Mouse (Mus musculus): ENCODE data around the gene Prex1. TPM values are rescaled to one million over a fixed set of nuclear protein-coding genes. Genes with fewer than 3 reads are reported as not detected.
"Not testable (repeated sequence)": the region's sequence is repeated elsewhere in the genome, so short reads cannot be mapped to it uniquely, and the experiment has no call there.

Prex1 gene
- polyA plus RNA-seq, 1 experiment from 2014 or later = 12.4 TPM

GRCm38 (mm10) chr2:166735469-166736001 is 21.9 kb upstream of the Prex1 start:
- no peak overlapping the region for H3K27ac ChIP-seq
- H3K36me3 ChIP-seq = no peaks in the 10 kb centered on the region
- 27% methylated on average over 15 of the region's 15 CpGs for WGBS
- peak overlapping the region; percentile 37 for H3K4me2 ChIP-seq
- no peak for ATAC-seq (ENCODE audit: insufficient read depth, low FRiP score, low read depth)
- H3K9ac ChIP-seq = no peak overlapping the region
- H3K4me1 ChIP-seq = no peaks in the 10 kb centered on the region; the same call in 1 of the 2 replicates
- no peak overlapping the region for H3K4me3 ChIP-seq (replicated peaks)
- H3K27me3 ChIP-seq (replicated peaks) = no peaks in the 10 kb centered on the region
- no peaks in the 10 kb centered on the region for H3K9me3 ChIP-seq

DNA sequence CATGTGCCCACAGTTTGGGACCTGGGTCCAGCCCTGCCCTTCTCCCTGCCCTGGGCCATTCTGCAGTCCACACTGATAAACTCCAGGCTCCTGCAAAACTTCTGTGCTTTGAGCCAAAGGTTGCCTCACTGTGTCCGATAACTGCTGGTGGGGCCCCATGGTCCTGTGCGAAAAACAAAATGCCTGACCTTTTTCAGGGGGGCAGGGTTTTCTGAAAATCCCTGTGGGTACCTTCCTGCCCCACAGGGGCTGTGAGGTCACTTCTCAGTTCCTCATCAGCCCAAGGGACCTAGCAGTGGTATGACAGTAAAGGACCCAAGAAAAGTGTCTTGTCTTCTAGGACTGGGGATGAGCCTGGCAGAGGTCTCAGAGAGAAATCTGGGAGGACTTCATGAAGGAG is 19.2 kb upstream of the Prex1 start:
- H3K9me3 ChIP-seq = no peaks in the 10 kb centered on the region
- H3K4me1 ChIP-seq = peaks cover 9% of the 10 kb centered on the region
- H3K27ac ChIP-seq = no peak overlapping the region
- H3K27me3 ChIP-seq (replicated peaks) = no peaks in the 10 kb centered on the region
- H3K36me3 ChIP-seq = no peaks in the 10 kb centered on the region
- H3K4me2 ChIP-seq = no peak overlapping the region
- no peak overlapping the region for H3K9ac ChIP-seq
- WGBS = 78% methylated on average over 2 of the region's 2 CpGs
- H3K4me3 ChIP-seq (replicated peaks) = no peak overlapping the region
- ATAC-seq (ENCODE audit: insufficient read depth, low FRiP score, low read depth) = no peak

DNA sequence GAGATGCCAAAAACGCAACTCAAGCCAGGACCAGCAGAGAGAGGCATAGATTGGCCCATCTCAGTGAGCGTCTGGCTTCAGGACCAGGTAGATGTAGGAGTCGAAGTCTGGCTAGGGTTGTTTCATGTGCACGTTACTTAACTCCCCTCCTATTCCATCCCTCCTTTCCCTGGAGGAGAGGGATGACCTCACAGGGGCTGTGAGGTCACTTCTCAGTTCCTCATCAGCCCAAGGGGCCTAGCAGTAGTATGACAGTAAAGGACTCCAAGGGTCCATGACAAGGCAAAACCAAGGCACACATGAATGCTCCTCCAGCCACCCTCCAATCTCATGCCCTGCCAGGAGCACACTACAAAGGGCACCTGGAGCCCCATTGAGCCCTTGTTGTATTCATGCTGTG is 18.5 kb upstream of the Prex1 start:
- Histone ChIP-seq H3K4me2 (no peak overlapping the region), H3K9ac (no peak overlapping the region), H3K4me3 (replicated peaks) (no peak overlapping the region), H3K9me3 (no peaks in the 10 kb centered on the region), H3K36me3 (no peaks in the 10 kb centered on the region), H3K27ac (no peak overlapping the region), H3K4me1 (peaks cover 9% of the 10 kb centered on the region), H3K27me3 (replicated peaks) (no peaks in the 10 kb centered on the region)
- 91% methylated on average over 4 of the region's 4 CpGs for WGBS
- ATAC-seq (ENCODE audit: insufficient read depth, low FRiP score, low read depth) = no peak

- H3K4me2 ChIP-seq; H3K27ac ChIP-seq; H3K9ac ChIP-seq; ATAC-seq (ENCODE audit: insufficient read depth, low FRiP score, low read depth); H3K36me3 ChIP-seq; H3K4me1 ChIP-seq; H3K27me3 ChIP-seq (replicated peaks); H3K9me3 ChIP-seq; H3K4me3 ChIP-seq (replicated peaks): not testable (repeated sequence)
- WGBS = 62% methylated on average over 1 of the region's 1 CpGs
Observed at GRCm38 (mm10) chr2:166731102-166731883, 17.7 kb upstream of the Prex1 start.

DNA sequence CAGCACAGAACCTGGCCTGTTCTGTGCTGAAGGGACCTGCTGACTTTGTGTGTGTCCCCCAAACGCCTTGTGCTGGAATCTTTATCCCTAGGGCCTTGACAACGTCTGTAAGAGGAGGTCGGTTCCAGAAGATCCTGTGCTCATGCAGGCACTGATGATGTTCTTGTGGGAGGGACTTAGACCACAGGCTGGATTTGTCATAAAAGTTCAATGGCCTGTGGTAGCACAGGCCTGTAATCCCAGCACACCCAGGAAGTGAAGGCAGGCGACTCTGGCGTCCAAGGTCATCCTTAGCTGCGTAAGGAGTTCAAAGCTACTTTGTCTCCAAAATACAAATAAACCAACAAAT is 16.9 kb upstream of the Prex1 start:
- Histone ChIP-seq H3K27me3 (replicated peaks) (no peaks in the 10 kb centered on the region), H3K27ac (peak overlapping the region; percentile 65), H3K9ac (no peak overlapping the region), H3K9me3 (no peaks in the 10 kb centered on the region), H3K4me3 (replicated peaks) (no peak overlapping the region), H3K4me1 (peaks cover 9% of the 10 kb centered on the region), H3K36me3 (no peaks in the 10 kb centered on the region), H3K4me2 (no peak overlapping the region)
- WGBS = 64% methylated on average over 6 of the region's 6 CpGs
- no peak for ATAC-seq (ENCODE audit: insufficient read depth, low FRiP score, low read depth)

DNA sequence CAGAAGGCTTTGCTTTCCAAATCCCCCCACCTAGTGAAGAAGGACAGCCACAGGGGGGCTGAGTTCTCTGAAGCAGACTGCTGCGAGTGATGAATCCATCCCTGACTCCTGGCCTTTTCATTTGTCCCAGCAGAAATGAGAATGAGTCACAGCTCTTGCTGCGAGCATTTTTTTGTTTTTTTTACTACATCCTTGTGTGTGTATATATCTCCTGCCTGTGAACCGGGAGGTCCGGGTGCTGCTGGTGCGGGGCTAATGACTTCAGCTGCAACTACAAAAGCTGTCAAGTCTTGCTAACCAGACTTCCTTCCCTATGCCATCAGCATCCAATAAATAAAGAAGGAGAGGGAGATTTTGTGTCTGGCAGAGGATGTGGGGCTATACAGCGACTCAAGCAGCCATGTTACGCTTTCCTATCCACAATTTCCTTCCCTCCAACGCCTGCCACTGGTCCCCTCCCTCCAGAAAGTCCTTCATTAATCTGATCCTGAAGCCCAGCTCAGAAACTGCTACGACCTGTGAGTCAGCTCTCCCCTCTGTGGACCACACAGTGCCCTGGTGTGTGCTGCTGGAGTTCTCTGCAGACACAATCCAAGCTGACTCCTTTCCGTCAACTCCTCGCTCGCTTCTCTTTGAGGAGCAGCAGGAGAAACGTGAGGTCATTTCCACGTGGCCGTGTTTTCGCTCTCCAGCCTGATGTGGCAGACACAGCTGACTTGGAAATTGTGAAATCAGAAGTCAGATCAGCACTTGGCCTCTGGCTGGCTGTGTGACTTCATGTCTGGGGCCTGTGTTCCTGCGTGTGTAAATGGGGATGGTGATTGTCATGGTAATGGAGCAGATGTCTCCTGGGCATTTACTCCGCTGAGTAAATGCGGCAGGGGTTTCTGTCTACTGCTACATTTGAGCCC is 16.3 kb upstream of the Prex1 start:
- H3K27ac ChIP-seq = peak overlapping the region; percentile 65
- H3K27me3 ChIP-seq (replicated peaks) = no peaks in the 10 kb centered on the region
- WGBS = 25% methylated on average over 19 of the region's 19 CpGs
- peak overlapping the region; percentile 5; the same call in 1 of the 2 replicates for H3K4me2 ChIP-seq
- H3K9ac ChIP-seq = no peak overlapping the region
- H3K9me3 ChIP-seq = no peaks in the 10 kb centered on the region
- ATAC-seq (ENCODE audit: insufficient read depth, low FRiP score, low read depth) = peak; percentile 49; the same call in 1 of the 2 replicates
- H3K4me1 ChIP-seq = peaks cover 9% of the 10 kb centered on the region
- no peak overlapping the region for H3K4me3 ChIP-seq (replicated peaks)
- H3K36me3 ChIP-seq = no peaks in the 10 kb centered on the region

- no peak for ATAC-seq (ENCODE audit: insufficient read depth, low FRiP score, low read depth)
- H3K4me3 ChIP-seq (replicated peaks) = no peak overlapping the region
- peaks cover 9% of the 10 kb centered on the region for H3K4me1 ChIP-seq
- no peak overlapping the region for H3K27ac ChIP-seq
- no peak overlapping the region for H3K9ac ChIP-seq
- no peaks in the 10 kb centered on the region for H3K27me3 ChIP-seq (replicated peaks)
- H3K4me2 ChIP-seq = no peak overlapping the region
- WGBS = 52% methylated on average over 3 of the region's 3 CpGs
- no peaks in the 10 kb centered on the region for H3K36me3 ChIP-seq
- H3K9me3 ChIP-seq = no peaks in the 10 kb centered on the region
Observed at GRCm38 (mm10) chr2:166729045-166729444, 15.4 kb upstream of the Prex1 start.

GRCm38 (mm10) chr2:166728261-166728680 is 14.6 kb upstream of the Prex1 start:
- ATAC-seq (ENCODE audit: insufficient read depth, low FRiP score, low read depth) = no peak
- Histone ChIP-seq H3K4me2 (no peak overlapping the region), H3K27me3 (replicated peaks) (no peaks in the 10 kb centered on the region), H3K9ac (no peak overlapping the region), H3K9me3 (no peaks in the 10 kb centered on the region), H3K4me3 (replicated peaks) (no peak overlapping the region), H3K4me1 (peaks cover 9% of the 10 kb centered on the region), H3K27ac (no peak overlapping the region), H3K36me3 (no peaks in the 10 kb centered on the region)
- 56% methylated on average over 3 of the region's 3 CpGs for WGBS

DNA sequence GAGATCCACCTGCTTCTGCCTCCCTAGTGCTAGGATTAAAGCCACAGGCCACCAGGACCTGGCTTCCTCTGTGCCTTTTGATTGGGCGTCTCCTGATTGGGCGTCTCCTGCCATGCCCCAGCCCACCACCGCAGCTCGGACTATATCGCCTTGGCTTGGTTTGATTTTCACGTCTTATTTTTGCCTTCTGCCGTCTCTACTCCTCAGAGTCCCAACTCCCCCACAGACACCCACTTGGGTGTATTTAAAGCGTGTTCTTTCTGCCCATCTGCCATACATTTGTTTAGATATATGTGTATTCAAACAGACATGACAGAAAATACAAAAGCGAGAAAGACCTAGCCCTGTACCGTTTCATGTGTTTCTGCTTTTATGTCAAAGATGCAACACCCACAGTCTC is 14.2 kb upstream of the Prex1 start:
- Histone ChIP-seq H3K4me3 (replicated peaks) (no peak overlapping the region), H3K36me3 (no peaks in the 10 kb centered on the region), H3K4me1 (peaks cover 9% of the 10 kb centered on the region), H3K9ac (no peak overlapping the region), H3K9me3 (no peaks in the 10 kb centered on the region), H3K27me3 (replicated peaks) (no peaks in the 10 kb centered on the region), H3K4me2 (no peak overlapping the region), H3K27ac (no peak overlapping the region)
- 78% methylated on average over 10 of the region's 10 CpGs for WGBS
- no peak for ATAC-seq (ENCODE audit: insufficient read depth, low FRiP score, low read depth)

DNA sequence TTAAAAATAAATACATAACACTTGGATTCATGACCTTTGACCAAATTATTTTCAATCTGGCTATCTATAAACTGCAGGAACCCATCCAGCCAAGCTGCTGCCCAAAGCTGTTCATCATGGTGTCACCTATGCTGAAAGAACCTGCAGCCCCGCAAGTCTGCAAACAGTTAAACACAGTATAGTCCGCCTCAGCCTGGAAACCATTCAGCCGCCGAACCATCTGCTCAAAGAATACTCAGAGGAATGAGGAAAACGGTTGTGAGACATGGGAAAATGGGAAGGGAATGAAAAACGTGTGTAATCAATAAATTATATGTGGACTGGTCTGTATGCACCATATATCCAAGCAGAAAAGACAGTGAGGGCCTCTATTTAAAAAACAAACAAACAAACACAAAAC is 13.3 kb upstream of the Prex1 start:
- 32% methylated on average over 6 of the region's 6 CpGs for WGBS
- peaks cover 9% of the 10 kb centered on the region for H3K4me1 ChIP-seq
- H3K9me3 ChIP-seq = no peaks in the 10 kb centered on the region
- no peak overlapping the region for H3K9ac ChIP-seq
- H3K27ac ChIP-seq = no peak overlapping the region
- no peak overlapping the region for H3K4me2 ChIP-seq
- no peaks in the 10 kb centered on the region for H3K27me3 ChIP-seq (replicated peaks)
- H3K36me3 ChIP-seq = no peaks in the 10 kb centered on the region
- H3K4me3 ChIP-seq (replicated peaks) = no peak overlapping the region
- no peak for ATAC-seq (ENCODE audit: insufficient read depth, low FRiP score, low read depth)

- Histone ChIP-seq H3K27ac (no peak overlapping the region), H3K4me2 (no peak overlapping the region), H3K4me3 (replicated peaks) (no peak overlapping the region), H3K9me3 (no peaks in the 10 kb centered on the region), H3K4me1 (no peaks in the 10 kb centered on the region), H3K27me3 (replicated peaks) (no peaks in the 10 kb centered on the region), H3K36me3 (no peaks in the 10 kb centered on the region), H3K9ac (no peak overlapping the region)
- no peak for ATAC-seq (ENCODE audit: insufficient read depth, low FRiP score, low read depth)
- WGBS = 69% methylated on average over 3 of the region's 3 CpGs
Observed at GRCm38 (mm10) chr2:166720416-166720815, 6.8 kb upstream of the Prex1 start.

DNA sequence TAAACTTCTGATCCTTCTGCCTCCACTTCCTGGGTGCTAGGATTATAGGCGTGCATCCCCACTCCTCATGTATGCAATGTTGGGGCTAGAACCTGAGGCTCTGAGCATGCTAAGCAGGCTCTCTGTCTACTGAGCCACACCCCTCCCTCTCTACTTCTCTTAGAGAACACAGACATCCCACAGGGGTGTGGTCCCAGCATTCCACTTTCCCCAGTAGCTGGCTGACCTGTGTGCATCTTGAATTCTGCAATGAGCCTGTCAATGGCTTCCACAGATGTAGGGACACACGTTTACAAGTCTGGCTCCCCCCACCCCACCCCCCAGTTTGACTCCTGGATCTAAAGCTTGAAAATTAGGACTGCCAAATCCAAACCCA is 6.3 kb upstream of the Prex1 start:
- ATAC-seq (ENCODE audit: insufficient read depth, low FRiP score, low read depth) = no peak
- H3K4me3 ChIP-seq (replicated peaks) = no peak overlapping the region
- H3K36me3 ChIP-seq = no peaks in the 10 kb centered on the region
- H3K4me1 ChIP-seq = no peaks in the 10 kb centered on the region
- H3K4me2 ChIP-seq = no peak overlapping the region
- 56% methylated on average over 2 of the region's 2 CpGs for WGBS
- no peak overlapping the region for H3K27ac ChIP-seq
- H3K9me3 ChIP-seq = no peaks in the 10 kb centered on the region
- no peaks in the 10 kb centered on the region for H3K27me3 ChIP-seq (replicated peaks)
- H3K9ac ChIP-seq = no peak overlapping the region
